Mouse (Mus musculus) ZHBTc4 (cell line): ENCODE data around the gene Zfp618.

Source experiments
- DNase-seq: peaks from one replicate; pipeline ENCODE4 v3.0.0-alpha.2; 2011; ENCODE audit warnings: low read depth, low spot score

The Zfp618 gene

DNA sequence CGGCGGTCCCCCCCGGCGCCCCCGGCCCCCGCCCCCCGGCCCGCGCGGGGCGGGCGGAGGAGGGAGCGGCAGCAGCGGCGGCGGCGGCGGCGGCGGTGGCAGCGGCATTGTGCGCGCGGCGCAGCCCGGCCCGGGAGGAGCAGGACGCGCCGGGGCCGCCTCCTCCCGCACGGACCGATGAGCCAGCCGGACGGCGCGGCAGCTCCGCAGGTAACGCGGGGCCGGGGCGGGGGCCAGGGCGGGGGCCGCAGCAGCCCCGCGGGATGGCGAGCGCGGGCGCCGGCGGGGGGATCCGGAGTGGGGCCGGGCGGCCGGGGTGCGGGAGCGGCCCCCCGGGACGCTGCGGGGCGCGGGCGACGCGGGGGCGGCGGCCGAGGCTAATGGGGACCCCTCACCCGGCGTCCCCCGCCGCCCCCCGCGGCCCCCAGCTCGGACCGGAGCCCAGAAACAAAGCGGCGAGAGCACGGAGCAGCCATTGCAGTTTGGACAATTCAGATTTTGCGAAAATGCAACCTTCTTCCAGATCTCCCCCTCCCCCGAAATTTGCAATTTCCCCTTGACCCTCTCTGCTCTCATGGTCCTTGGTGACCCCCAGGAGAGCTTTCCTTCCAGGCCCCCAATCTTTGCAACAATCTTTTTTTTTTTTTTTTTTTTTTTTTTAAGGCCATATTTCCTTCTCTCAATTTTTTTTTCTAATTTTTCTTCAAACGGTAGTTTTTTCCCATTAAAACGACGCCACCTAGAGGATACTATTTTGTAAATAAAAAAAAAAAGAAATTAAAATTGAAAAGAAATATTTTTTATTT is at the start of gene Zfp618:
Gene Zfp618 (plus strand): TSS at position 77 of the 806 bp plus-strand sequence.
- peak; percentile 50 for DNase-seq

DNA sequence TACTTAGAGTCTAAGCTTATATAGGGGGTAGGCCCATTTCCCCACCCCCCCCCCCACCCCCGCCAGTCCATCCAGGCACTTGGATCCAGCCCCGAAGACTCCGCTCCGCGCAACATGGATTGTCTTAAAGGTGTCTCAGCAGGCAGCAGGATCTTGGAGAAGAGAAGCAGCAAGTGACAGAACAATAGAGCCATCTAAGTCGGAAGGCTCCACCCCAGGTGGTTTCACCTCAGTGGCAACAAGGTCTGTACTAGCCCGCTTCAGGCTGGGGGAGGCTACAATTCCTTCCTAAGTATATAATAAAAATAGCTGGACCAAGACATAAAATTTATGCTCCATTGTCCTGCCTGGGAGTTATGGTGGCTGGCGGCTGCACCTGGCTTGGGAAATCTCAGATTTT is 48.3 kb upstream of the Zfp618 start:
- DNase-seq: peak; percentile 18

- peak; percentile 26 for DNase-seq
These were observed 31.6 kb upstream of the Zfp618 start for GRCm38 (mm10) chr4:62933798-62934197.

DNA sequence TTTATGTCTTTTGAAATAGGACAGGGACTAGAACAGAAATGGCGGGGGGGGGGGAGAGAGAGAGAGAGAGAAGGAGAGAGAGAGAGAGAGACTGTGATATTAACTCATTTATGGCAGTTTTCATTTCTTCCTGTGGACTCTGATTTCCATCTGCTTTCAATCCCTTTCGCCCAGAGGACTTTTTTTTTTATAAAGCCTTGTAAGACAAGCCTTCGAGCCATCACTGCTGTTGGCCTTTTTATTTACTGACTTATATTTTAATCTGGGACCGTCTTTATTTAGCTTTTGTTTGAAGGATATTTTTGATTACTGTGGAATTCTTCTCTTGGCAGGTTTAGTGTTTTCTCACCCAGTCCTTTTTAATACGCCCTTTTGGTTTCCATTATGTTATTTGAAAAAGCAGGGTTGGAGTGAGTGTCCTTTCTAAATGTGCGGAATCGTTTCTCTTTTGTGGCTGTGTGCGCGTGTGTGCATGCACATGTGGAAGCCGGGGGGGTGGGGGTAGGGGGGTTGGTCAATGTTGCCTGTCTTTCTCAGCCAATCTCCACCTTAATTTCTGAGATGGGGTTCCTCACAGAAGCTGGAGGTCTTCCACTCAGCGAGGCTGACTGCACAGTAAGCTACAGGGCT is 29.7 kb upstream of the Zfp618 start:
- no peak for DNase-seq

- DNase-seq: no peak
These were observed 23.1 kb upstream of the Zfp618 start for GRCm38 (mm10) chr4:62941961-62942892.

DNA sequence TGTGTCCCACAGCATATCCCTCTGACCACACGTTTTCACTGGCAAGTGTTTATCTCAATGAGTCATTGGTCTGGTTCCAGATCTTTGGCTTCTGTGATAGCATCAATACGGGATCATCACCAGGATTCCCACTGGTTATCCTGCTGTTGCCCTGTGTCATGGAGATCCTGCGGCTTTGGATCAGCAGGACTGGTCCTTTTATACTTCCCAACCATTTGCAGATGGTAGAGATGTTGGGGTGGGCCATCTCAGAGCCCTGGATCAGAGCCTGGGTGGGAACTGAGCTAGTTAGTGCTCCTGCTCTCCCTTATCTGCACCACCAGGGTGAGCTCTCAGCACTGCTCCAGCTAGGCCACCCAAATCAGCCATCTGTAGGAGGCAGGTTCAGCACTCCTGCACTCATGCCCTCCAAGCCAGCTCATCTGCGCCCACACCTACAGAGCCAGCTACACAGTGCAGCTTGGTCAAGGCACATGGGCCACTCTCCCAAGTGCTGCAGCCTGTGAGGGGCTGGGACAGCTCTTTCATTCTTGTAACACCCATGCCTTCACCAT is 21.0 kb upstream of the Zfp618 start:
- DNase-seq: peak; percentile 49

DNA sequence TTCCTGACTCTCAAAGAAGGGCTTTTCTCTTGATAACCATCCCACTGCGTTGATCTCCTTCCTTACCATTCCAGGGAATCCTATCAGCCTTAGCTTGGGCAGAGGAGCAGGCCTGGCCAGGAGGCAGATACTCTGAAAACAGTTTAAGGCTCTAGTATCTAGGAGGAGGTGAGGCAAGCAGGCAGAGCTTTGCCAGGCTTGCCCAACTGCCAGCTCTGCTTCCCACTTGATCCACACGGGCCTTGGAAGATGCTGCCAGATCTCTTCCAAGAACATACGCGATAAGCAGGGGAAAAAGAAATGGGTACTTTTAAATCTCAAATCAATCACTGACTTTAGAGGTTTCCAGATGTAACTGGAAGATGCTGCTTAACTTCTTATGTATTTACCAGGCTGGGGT is 1.6 kb upstream of the Zfp618 start:
- DNase-seq: no peak

GRCm38 (mm10) chr4:62964844-62965496 is 403 bp upstream of the Zfp618 start:
- DNase-seq: peak; percentile 10

- DNase-seq: no peak
These were observed 4.2 kb downstream of the Zfp618 start for GRCm38 (mm10) chr4:62969526-62969925.

DNA sequence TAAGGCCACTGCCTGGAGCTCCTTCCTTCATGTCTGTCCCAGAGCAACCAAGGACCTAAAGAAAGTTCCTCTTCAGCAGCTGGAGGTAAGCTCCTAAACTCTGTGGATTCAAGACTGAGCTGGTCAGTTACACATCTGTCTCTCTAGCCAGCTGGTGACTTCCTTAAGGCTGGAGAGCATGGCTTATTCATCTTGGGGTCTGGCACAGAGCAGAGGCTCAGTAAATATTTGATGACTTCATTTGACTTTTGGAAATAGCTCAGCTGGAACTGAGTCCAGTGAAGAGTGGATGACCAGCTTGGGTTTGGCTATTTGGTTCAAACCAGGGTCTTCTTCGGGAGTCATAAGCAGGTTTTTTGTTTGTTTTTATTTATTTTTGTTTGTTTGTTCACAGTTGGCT is 6.6 kb downstream of the Zfp618 start:
- no peak for DNase-seq

- DNase-seq: no peak
These were observed 7.7 kb downstream of the Zfp618 start for GRCm38 (mm10) chr4:62973086-62973485.

GRCm38 (mm10) chr4:62974901-62975300 is 9.5 kb downstream of the Zfp618 start:
- DNase-seq: no peak

DNA sequence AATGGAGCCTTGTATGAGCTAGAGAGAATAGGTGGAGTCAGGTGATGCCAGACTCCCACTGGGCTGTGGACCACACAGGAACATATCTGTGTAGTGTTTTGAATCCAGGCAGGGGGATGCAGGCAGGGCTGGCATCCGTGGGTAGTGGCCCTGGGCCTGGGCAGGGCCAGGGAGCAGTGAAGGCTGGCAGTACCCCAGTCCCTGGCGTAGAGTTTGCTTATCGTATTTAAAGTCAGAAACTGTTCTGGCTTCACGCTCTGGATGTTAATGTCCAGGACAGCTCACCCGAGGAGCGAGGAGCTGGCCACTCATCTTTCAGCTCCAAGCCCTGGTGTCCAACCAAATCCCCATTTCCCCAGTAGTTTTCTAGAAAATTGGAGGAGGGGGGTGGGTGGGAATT is 10.2 kb downstream of the Zfp618 start:
- no peak for DNase-seq

DNA sequence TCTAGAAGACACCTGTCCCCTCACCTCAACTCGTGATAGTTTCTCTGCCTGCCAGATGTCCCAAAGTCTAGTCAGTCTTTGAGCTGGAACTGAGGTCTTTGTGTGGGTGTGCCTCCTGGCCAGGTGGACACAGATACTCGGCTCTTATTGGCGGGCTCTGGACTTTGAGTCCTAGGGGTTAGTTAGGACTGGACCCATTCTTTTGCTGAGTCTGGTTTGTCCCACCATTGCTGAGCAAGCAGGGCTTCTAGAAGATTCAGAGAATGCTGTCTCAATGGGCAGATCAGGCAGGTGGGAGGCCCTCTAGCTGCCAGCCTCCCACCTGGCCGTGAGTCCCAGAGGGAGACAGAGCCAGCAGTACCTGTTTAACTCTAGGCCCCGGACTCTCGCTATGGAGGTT is 12.1 kb downstream of the Zfp618 start:
- DNase-seq: no peak

DNA sequence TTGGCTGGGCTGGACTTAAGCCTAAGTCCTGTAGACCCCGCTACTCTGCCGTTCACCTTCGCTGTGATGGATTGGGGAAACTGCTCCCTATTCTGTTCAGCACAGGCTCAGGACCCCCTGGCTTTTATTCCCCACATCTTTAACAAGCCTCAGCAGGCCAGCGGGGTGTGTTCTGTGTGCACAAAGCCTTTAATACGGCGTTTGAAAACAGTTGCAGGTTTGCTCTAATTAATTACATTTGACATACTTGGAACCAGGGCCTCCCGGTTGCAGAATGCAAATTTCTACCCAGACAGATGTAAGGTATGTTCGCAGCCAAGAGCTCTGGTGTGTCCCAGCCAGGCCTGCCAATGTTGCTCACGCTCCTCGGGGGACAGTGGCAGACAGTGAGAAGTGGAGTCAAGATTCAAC is 13.1 kb downstream of the Zfp618 start:
- no peak for DNase-seq

DNA sequence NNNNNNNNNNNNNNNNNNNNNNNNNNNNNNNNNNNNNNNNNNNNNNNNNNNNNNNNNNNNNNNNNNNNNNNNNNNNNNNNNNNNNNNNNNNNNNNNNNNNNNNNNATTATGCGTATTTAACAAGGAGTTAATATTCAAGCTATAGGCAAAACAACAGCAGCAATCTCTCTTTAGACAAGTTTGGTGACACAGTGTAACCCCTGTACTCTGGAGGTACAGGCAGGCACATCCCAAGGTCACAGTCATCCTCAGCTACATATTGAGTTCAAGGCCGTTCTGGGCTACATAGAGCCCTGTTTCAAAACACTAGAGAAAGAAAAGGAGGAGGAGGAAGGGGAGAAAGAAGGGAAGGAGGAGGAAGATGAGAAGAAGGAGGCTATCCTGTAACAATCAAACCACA is 16.2 kb downstream of the Zfp618 start:
- no peak for DNase-seq

DNA sequence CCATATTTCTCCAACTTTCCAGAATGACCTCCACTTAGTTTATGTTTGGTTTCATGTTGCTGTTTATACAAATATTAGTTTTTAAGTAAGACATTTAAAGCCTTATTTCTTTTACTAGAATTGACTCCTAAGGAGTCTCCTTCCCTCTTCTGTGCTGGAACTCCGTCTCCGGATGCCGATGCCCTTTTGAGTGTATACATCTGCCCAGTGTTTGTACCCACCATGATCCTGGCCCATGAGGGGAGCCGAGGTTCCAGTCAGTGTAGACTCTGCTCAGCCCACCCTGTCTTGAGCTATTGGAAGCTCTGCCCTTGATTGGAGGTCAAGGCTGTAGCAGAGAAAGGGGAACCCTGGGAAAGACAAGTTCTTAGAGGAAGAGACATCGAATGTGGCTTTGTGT is 18.2 kb downstream of the Zfp618 start:
- no peak for DNase-seq

- no peak for DNase-seq
These were observed 26.0 kb downstream of the Zfp618 start for GRCm38 (mm10) chr4:62991336-62991735.

DNA sequence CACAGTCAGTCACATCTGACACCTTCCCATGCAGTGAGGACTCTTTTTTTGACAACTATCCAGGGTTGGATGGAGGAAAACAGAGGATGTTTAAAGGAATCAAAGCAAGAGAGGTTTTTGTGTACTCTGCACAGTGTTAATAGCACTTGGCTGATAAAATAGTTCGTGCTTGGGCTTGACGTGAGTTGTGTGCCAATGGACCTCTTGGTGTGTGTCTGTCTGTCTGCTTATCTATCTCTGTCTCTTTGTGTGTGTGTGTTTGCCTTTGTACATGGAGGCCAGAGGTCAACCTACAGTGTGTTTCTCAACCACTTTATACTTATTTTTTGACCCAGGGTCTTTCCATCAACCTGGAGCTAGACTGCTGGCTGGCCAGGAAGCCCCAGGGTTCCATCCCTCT is 27.8 kb downstream of the Zfp618 start:
- DNase-seq: no peak

GRCm38 (mm10) chr4:62997606-62998005 is 32.2 kb downstream of the Zfp618 start:
- no peak for DNase-seq

DNA sequence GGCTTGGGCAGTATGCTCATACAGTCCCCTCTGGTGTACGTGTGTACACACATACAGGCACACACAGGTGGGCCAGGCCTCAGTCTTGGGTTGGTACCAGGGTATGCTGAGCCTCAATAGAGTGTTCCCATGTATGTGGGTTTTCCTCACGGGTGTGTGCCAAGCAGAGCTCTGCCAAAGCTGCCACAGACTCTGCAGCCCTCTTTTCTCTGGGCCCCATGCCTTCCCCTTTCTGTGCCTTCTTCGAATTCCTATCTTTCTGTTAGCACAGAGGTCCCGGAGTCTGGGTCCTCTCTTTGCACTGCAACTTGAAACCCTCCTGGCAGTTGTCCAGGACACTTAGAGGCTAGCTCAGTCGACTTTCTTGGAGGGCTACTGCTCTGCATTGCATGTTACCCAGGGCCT is 33.1 kb downstream of the Zfp618 start:
- no peak for DNase-seq
